Mouse (Mus musculus) testis, postnatal 14 days (tissue): Measurements from ENCODE around the gene Upk3a.
A peak's percentile ranks its signal among the peaks of the same experiment; 100 is the strongest.

Source experiments
- DNase-seq: peaks from one replicate; pipeline ENCODE4 v3.0.0; 2021; ENCODE audit warnings: low spot score

The Upk3a gene

GRCm38 (mm10) chr15:85016951-85017664 is at the start of gene Upk3a:
Gene Upk3a (plus strand): TSS chr15:85017141.
- peak; percentile 46 for DNase-seq

- no peak for DNase-seq
Measured at GRCm38 (mm10) chr15:84968534-84968933, 48.4 kb upstream of the Upk3a start.

GRCm38 (mm10) chr15:84972860-84973543 is 43.9 kb upstream of the Upk3a start:
- no peak for DNase-seq

- DNase-seq: no peak
Measured at GRCm38 (mm10) chr15:84973544-84973871, 43.4 kb upstream of the Upk3a start.

- DNase-seq: no peak
Measured at GRCm38 (mm10) chr15:84975729-84976128, 41.2 kb upstream of the Upk3a start.

GRCm38 (mm10) chr15:84981609-84982313 is 35.2 kb upstream of the Upk3a start:
- DNase-seq: no peak

GRCm38 (mm10) chr15:84982888-84983287 is 34.1 kb upstream of the Upk3a start:
- DNase-seq: no peak

GRCm38 (mm10) chr15:84983721-84984120 is 33.2 kb upstream of the Upk3a start:
- DNase-seq: no peak

- DNase-seq: no peak
Measured at GRCm38 (mm10) chr15:84985516-84986160, 31.3 kb upstream of the Upk3a start.

GRCm38 (mm10) chr15:84986171-84987019 is 30.5 kb upstream of the Upk3a start:
- no peak for DNase-seq

GRCm38 (mm10) chr15:84987020-84987815 is 29.7 kb upstream of the Upk3a start:
- DNase-seq: peak; percentile 54

GRCm38 (mm10) chr15:84987874-84988825 is 28.8 kb upstream of the Upk3a start, which contains the start of gene 5031439G07Rik:
Gene 5031439G07Rik (minus strand): TSS chr15:84988551.
- peak; percentile 91 for DNase-seq

GRCm38 (mm10) chr15:84989098-84989497 is 27.8 kb upstream of the Upk3a start:
- DNase-seq: no peak

- no peak for DNase-seq
Measured at GRCm38 (mm10) chr15:84989771-84990170, 27.2 kb upstream of the Upk3a start.

- DNase-seq: no peak
Measured at GRCm38 (mm10) chr15:84994498-84994897, 22.4 kb upstream of the Upk3a start.

- DNase-seq: no peak
Measured at GRCm38 (mm10) chr15:84995041-84995440, 21.9 kb upstream of the Upk3a start.

GRCm38 (mm10) chr15:84995967-84996366 is 21.0 kb upstream of the Upk3a start:
- no peak for DNase-seq

- DNase-seq: no peak
Measured at GRCm38 (mm10) chr15:84997768-84998454, 19.0 kb upstream of the Upk3a start.

GRCm38 (mm10) chr15:84999911-85000310 is 17.0 kb upstream of the Upk3a start:
- DNase-seq: no peak
